Mouse (Mus musculus) heart, postnatal 0 days (tissue): Measurements from ENCODE around the gene Lmo7.

ENCODE experiments used
- CTCF ChIP-seq: IDR thresholded peaks from 2 replicates; pipeline ENCODE4 v1.5.1; 2016; ENCODE audit warnings: antibody characterized with exemption, control low read depth, low read depth
- EP300 ChIP-seq: IDR thresholded peaks from 2 replicates; pipeline ENCODE4 v1.6.1; 2016; ENCODE audit warnings: antibody characterized with exemption, low read depth

DNA sequence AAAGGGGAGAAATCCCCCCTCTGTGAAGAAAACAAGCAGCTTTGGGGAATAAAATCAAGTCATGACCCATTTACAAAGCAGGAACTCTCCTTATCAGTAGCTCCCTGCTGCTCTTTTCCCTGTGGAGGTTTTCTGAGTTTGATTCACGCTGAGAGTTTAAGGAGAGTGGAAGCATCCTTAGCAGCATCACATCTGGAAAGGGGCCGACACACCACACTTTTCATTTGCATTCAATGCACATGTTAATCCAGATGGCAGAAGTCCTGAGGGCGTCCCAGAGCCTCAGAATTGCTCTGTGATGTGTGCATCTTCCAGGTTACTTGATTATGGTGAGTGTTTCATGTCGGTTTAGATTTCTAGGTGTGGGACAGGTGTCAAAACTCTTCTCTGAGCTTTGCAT, 25.7 kb downstream of the Lmo7 start:
- TF ChIP-seq EP300: no peak
- TF ChIP-seq CTCF: no peak
